Mouse (Mus musculus) C2C12 (cell line): ENCODE results near the gene Ube2n. TPM values are rescaled to one million over a fixed set of nuclear protein-coding genes. Genes with fewer than 3 reads are reported as not detected.

Source experiments
- H3K27me3 ChIP-seq: one replicate; pipeline ENCODE4 v1.6.1; 2011; ENCODE audit not compliant: control insufficient read depth, insufficient read depth, insufficient read length
- H3K36me3 ChIP-seq: one replicate; pipeline ENCODE4 v1.6.1; 2011; ENCODE audit not compliant: control insufficient read depth, insufficient read depth
- H3K4me3 ChIP-seq: one replicate; pipeline ENCODE4 v1.5.1; 2011; ENCODE audit warnings: mild to moderate bottlenecking, control low read depth; ENCODE audit not compliant: poor library complexity, insufficient read depth, severe bottlenecking
- H3K79me2 ChIP-seq: one replicate; pipeline ENCODE4 v1.6.1; 2011; ENCODE audit not compliant: control insufficient read depth, insufficient read depth
- H3K79me3 ChIP-seq: one replicate; pipeline ENCODE4 v1.6.1; 2011; ENCODE audit warnings: low read depth, control low read depth
- H3ac ChIP-seq: one replicate; pipeline ENCODE3; 2011; ENCODE audit warnings: low read depth; ENCODE audit not compliant: control insufficient read depth, insufficient read length
- CEBPB ChIP-seq: IDR thresholded peaks from one replicate; pipeline ENCODE4 v1.6.1; 2011; ENCODE audit warnings: low read depth, mild to moderate bottlenecking, control low read depth, moderate library complexity
- CTCF ChIP-seq: IDR thresholded peaks from one replicate; pipeline ENCODE4 v1.5.1; 2011; ENCODE audit not compliant: control insufficient read depth, insufficient read depth, insufficient read length
- FOSL1 ChIP-seq: IDR thresholded peaks from one replicate; pipeline ENCODE4 v1.8.0; 2011; ENCODE audit warnings: mild to moderate bottlenecking, low read length; ENCODE audit not compliant: poor library complexity, insufficient read depth, severe bottlenecking
- MAX ChIP-seq: IDR thresholded peaks from one replicate; pipeline ENCODE4 v1.6.1; 2011; ENCODE audit warnings: mild to moderate bottlenecking, control low read depth
- MYOD1 ChIP-seq: IDR thresholded peaks from one replicate; pipeline ENCODE4 v1.6.1; 2011; ENCODE audit warnings: low read depth; ENCODE audit not compliant: control insufficient read depth, insufficient read length
- MYOG ChIP-seq: IDR thresholded peaks from one replicate; pipeline ENCODE4 v1.6.1; 2011; ENCODE audit not compliant: control insufficient read depth, insufficient read length; ENCODE audit errors: extremely low read depth
- USF1 ChIP-seq: IDR thresholded peaks from one replicate; pipeline ENCODE4 v1.6.1; 2011; ENCODE audit warnings: low read depth, mild to moderate bottlenecking, control low read depth, moderate library complexity
- polyA plus RNA-seq: library from polyadenylated mRNA; unstranded; fragments of >200 nt; fragmentation: generic; extraction: Trizol; gene quantifications from one replicate; pipeline ENCODE4 v1.2.1, GENCODE M21; 2012; ENCODE audit warnings: missing spikeins

The Ube2n gene
- polyA plus RNA-seq, 1 experiment, result 168 TPM

- H3K27me3 ChIP-seq, result no peaks in the 10 kb centered on the region
- TF ChIP-seq CEBPB (no peak), USF1 (no peak), MYOD1 (no peak), FOSL1 (no peak), MAX (no peak), MYOG (no peak), CTCF (no peak)
- H3K79me3 ChIP-seq, result no peaks in the 10 kb centered on the region
- H3K4me3 ChIP-seq, result no peak overlapping the region
- H3K79me2 ChIP-seq, result no peaks in the 10 kb centered on the region
- H3ac ChIP-seq, result no peak overlapping the region
- no peaks in the 10 kb centered on the region for H3K36me3 ChIP-seq
These were observed 62.6 kb downstream of the Ube2n start for GRCm38 (mm10) chr10:95577567-95577950.

GRCm38 (mm10) chr10:95585554-95585953 is 70.6 kb downstream of the Ube2n start:
- H3K79me3 ChIP-seq, result no peaks in the 10 kb centered on the region
- no peaks in the 10 kb centered on the region for H3K36me3 ChIP-seq
- H3K4me3 ChIP-seq, result no peak overlapping the region
- no peaks in the 10 kb centered on the region for H3K27me3 ChIP-seq
- no peaks in the 10 kb centered on the region for H3K79me2 ChIP-seq
- H3ac ChIP-seq, result no peak overlapping the region
- TF ChIP-seq FOSL1 (no peak), MYOG (no peak), CTCF (no peak), USF1 (no peak), CEBPB (no peak), MYOD1 (no peak), MAX (no peak)

GRCm38 (mm10) chr10:95587509-95588220 is 72.7 kb downstream of the Ube2n start:
- TF ChIP-seq MYOG, result no peak
- peak; percentile 61 for TF ChIP-seq CEBPB
- TF ChIP-seq CTCF, result no peak
- H3ac ChIP-seq, result no peak overlapping the region
- no peaks in the 10 kb centered on the region for H3K36me3 ChIP-seq
- no peaks in the 10 kb centered on the region for H3K79me2 ChIP-seq
- no peak overlapping the region for H3K4me3 ChIP-seq
- no peaks in the 10 kb centered on the region for H3K79me3 ChIP-seq
- H3K27me3 ChIP-seq, result no peaks in the 10 kb centered on the region

GRCm38 (mm10) chr10:95589196-95589595 is 74.3 kb downstream of the Ube2n start:
- Histone ChIP-seq H3ac (no peak overlapping the region), H3K4me3 (no peak overlapping the region), H3K79me3 (no peaks in the 10 kb centered on the region), H3K36me3 (no peaks in the 10 kb centered on the region), H3K79me2 (no peaks in the 10 kb centered on the region), H3K27me3 (no peaks in the 10 kb centered on the region)
- TF ChIP-seq FOSL1 (no peak), MAX (no peak), MYOD1 (no peak), USF1 (no peak), CTCF (no peak), CEBPB (no peak), MYOG (no peak)

GRCm38 (mm10) chr10:95590196-95590595 is 75.3 kb downstream of the Ube2n start:
- no peak overlapping the region for H3ac ChIP-seq
- no peaks in the 10 kb centered on the region for H3K79me3 ChIP-seq
- H3K79me2 ChIP-seq, result no peaks in the 10 kb centered on the region
- H3K36me3 ChIP-seq, result no peaks in the 10 kb centered on the region
- no peaks in the 10 kb centered on the region for H3K27me3 ChIP-seq
- no peak overlapping the region for H3K4me3 ChIP-seq
- TF ChIP-seq FOSL1, result no peak
- no peak for TF ChIP-seq MYOD1
- TF ChIP-seq USF1, result no peak
- no peak for TF ChIP-seq MYOG
- no peak for TF ChIP-seq CTCF
- TF ChIP-seq CEBPB, result no peak
- no peak for TF ChIP-seq MAX

GRCm38 (mm10) chr10:95591257-95591656 is 76.3 kb downstream of the Ube2n start:
- Histone ChIP-seq H3K36me3 (no peaks in the 10 kb centered on the region), H3K4me3 (no peak overlapping the region), H3K27me3 (no peaks in the 10 kb centered on the region), H3K79me2 (no peaks in the 10 kb centered on the region), H3ac (no peak overlapping the region), H3K79me3 (no peaks in the 10 kb centered on the region)
- TF ChIP-seq CEBPB, result no peak
